Mouse (Mus musculus): ENCODE data around the gene Baz2b. TPM values are rescaled to one million over a fixed set of nuclear protein-coding genes. Genes with fewer than 3 reads are reported as not detected.
"Not testable (repeated sequence)": the region's sequence is repeated elsewhere in the genome, so short reads cannot be mapped to it uniquely, and the experiment has no call there.

Baz2b gene
- polyA plus RNA-seq, 1 experiment from 2014 or later = 52.5 TPM

- peak; percentile 52 for DNase-seq (ENCODE audit: low spot score)
Measured at GRCm38 (mm10) chr2:60200667-60201066, 9.0 kb downstream of the Baz2b start.

DNA sequence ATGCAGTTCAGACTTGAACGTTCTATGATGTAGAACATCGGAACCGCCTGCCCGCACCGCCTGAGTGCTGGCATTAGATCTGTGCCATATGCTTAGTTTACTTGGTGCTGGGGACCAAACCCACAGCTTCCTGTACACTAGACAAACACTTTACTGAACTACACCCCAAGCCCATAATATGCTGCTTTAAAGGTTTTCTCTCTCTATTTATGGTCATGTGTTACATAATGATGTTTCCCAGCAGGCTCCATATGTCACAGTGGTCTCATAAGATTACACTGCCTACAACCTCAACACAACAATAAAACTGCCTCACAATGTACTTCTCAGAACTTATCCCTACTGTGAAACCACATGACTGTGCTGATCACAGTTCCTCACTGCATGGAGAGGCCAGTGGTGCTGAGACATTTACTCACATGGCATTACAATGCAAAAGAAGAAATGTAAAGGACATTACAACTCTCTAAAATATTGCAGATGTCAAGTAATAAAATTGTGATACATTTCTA lies 9.5 kb downstream of the Baz2b start:
- DNase-seq (ENCODE audit: low spot score) = no peak

- DNase-seq (ENCODE audit: low spot score) = no peak
Measured at GRCm38 (mm10) chr2:60196841-60197240, 12.8 kb downstream of the Baz2b start.

DNA sequence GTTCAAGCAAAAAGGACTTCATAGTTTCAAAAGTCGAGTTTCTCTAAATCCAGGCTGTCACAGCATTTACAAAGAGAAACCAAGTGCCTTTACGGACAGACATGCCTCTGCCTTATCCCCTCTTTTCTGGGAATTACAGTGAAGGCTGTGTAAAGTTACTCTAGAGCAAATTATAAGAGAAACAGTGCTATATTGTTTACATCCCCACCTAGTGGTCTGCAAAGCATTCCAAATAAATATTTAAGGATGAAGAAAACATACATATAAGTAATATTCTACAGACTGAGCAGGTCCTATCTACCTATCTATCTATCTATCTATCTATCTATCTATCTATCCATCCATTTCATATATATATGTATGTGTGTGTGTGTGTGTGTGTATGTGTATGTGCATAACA lies 27.9 kb downstream of the Baz2b start:
- no peak for DNase-seq (ENCODE audit: low spot score)

DNA sequence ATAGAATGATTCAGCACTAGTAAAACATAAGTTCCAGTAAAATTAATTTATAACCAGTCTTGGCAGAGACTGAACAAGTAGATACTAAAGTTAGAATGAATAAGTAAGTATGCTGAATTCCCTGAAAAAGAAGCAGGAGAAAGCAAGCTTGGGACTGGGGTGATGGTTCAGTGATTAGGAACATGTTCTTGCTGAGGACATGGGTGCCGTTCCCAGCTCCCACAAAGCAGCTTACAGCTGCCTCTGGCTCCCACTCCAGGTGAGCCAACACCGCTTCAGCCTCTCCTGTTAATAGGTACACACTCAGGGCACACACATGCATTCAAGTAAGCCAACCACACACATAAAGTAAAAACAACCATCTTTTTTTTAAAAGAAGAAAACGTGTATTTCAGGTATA lies 32.1 kb downstream of the Baz2b start:
- DNase-seq (ENCODE audit: low spot score) = no peak

GRCm38 (mm10) chr2:60176087-60176486 lies 33.6 kb downstream of the Baz2b start:
- DNase-seq (ENCODE audit: low spot score) = no peak

DNA sequence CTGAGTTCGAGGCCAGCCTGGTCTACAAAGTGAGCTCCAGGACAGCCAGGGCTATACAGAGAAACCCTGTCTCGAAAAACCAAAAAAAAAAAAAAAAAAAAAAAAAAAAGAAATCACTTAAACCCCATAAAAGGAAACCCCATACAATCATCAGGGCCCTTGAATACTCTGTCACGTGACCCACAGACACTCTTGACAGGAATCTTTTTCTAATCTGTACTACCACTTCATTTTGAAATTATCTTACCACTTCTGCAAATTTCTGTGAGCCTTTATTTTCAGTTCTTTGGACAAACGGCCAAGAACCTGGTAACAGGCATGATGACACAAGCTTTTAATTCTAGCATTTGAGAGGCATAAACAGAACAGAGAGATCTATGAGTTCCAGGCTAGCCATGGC lies 34.6 kb downstream of the Baz2b start:
- DNase-seq (ENCODE audit: low spot score) = no peak

- DNase-seq (ENCODE audit: low spot score) = no peak
Measured at GRCm38 (mm10) chr2:60173595-60173994, 36.0 kb downstream of the Baz2b start.

DNA sequence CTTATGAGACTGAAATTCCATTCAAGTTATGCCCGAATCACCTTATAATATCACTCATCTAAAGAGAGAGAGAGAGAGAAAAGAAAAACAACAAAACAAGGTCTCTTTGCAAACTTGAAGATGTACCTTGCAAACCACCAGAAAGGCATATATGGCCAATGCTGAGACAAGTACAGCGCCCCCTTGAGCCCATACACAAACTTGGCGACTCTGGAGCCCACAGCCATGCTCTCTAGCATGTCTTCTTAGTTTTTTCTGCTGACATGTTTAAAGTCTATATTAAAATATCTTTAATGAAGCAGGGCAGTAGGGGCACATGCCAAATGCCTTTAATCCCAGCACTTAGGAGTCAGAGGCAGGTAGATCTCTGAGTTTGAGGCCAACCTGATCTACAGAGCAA lies 36.4 kb downstream of the Baz2b start:
- DNase-seq (ENCODE audit: low spot score) = peak; percentile 15

DNA sequence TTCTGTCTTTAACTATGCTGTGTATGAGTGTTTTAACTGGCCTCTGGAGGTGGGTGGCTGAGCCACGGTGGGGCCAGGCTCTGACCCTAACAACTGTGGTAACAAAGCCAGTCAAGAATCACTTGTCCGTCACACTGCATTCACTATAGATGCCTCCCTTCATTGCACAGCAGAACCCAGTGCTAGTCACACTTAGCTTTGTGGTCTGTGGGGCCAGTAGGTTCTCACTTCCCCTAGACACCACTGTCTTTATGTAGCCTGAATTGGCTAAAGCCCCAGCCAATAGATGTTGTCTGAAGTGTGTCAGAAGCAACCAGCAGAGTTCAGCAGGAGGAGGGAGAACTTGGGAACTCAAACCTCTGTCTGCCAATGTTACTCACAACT lies 37.1 kb downstream of the Baz2b start:
- DNase-seq (ENCODE audit: low spot score) = no peak

DNA sequence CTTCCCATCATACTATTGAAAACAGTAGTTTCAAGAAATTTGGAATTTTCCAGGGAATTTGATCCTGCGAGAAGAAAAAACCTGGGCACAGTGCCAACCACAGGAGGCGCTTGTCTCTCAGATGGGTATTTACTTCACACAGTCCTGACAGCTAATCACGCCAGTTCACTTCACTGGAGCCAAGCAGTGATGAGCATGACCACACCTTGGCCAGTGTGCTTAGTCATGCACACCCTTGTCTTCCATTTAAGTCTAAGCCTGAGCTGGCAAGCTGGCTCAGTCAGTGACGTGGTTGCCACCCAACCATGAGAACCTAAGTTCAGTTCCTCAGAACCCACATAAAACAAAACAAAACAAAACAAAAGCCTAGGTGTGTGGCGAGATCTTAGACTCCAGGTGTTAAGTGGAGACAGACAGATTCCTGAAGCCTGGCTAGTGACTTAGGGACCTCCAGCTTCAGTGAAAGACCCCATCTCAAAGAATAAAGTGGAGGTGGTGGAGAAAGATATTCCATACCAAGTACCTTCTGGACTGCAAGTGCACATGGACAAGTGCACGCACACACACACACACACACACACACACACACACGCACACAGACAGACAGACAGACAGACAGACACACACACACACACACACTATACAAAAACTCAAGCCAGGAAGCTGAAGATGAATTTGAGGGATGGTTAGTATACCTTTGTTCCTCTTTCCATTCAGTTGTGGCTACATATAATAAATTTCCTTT lies 37.7 kb downstream of the Baz2b start:
- DNase-seq (ENCODE audit: low spot score) = peak; percentile 56

- no peak for DNase-seq (ENCODE audit: low spot score)
Measured at GRCm38 (mm10) chr2:60166878-60167277, 42.8 kb downstream of the Baz2b start.

- DNase-seq (ENCODE audit: low spot score) = no peak
Measured at GRCm38 (mm10) chr2:60165679-60166078, 44.0 kb downstream of the Baz2b start.

DNA sequence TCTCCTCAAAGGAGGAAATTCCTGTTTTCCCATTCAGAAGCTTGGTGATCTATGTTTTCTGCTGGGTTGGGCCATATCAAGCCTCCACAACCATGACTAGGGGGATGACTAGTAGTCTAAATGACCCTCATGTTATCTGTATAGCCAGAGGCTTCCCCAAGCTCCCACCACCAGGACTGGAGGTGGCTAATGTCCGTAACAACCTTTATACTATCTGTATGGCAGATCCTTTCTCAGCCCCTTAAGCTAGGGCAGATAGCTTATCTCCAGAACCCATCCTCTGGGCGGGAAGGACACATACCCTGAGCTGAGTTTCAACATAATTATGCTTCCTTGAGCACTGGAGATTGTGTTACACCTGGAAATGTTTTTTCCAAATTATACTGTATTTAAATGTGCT lies 45.9 kb downstream of the Baz2b start:
- no peak for DNase-seq (ENCODE audit: low spot score)

DNA sequence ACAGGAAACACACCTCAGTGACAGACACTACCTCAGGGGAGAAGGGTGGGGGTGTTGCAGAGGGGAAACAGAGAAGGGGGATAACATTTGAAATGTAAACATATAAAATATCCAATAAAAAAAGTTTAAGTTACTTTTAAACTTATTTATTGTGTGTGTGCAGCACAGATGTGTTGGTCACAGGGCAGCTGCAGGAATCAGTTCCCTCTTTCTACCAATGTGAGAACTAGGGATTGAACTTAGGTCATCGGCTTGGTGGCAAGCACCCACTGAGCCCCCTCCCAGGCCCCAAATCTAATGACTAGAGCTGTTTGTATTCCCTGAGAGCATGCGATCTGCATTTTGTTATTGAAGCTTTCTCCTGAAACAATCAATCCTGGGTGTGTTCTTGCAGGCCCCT lies 57.2 kb downstream of the Baz2b start:
- DNase-seq (ENCODE audit: low spot score) = no peak

GRCm38 (mm10) chr2:60148651-60149050 lies 61.0 kb downstream of the Baz2b start:
- no peak for DNase-seq (ENCODE audit: low spot score)

- no peak for DNase-seq (ENCODE audit: low spot score)
Measured at GRCm38 (mm10) chr2:60147428-60147827, 62.2 kb downstream of the Baz2b start.

- DNase-seq (ENCODE audit: low spot score) = no peak
Measured at GRCm38 (mm10) chr2:60145742-60146141, 63.9 kb downstream of the Baz2b start.

- no peak for DNase-seq (ENCODE audit: low spot score)
Measured at GRCm38 (mm10) chr2:60143383-60143782, 66.3 kb downstream of the Baz2b start.

- DNase-seq (ENCODE audit: low spot score) = no peak
Measured at GRCm38 (mm10) chr2:60142281-60142680, 67.4 kb downstream of the Baz2b start.

DNA sequence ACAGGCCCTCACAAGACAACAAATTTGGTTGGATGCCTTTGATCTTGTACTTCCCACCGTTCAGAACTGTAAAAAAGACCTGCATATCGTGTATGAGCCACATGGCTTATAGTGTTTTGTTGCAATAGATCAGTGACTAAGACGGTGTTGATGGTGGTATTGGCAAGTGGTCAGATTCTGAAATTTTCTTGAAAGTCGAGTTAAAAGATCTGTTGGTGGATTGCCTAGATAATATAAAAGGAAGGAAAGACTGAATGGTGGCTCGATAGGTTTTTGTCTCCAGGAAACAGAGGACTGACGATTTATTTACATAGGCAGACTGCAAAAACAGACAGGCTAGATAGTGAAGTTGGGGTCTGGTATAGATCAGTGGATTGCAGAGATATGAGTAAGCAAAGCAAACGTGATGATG lies 70.9 kb downstream of the Baz2b start:
- DNase-seq (ENCODE audit: low spot score) = no peak

DNA sequence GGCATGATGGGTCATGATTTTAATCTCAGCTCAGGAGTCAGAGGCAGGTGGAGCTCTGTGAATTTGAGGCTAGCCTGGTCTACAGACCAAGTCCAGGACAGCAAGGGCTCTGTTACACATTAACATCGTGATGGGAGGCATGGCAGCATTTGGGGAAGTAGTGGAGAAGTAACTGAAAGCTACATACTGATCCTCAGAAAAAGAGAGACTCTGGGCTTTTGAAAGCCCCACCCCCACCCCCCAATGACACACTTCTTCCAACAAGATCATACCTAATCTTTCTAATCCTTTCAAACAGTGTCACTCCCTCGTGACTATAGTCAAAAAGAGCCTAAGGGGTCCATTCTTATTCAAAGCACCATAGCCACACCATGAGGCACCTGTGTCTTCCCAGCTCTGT lies 73.8 kb downstream of the Baz2b start:
- no peak for DNase-seq (ENCODE audit: low spot score)

DNA sequence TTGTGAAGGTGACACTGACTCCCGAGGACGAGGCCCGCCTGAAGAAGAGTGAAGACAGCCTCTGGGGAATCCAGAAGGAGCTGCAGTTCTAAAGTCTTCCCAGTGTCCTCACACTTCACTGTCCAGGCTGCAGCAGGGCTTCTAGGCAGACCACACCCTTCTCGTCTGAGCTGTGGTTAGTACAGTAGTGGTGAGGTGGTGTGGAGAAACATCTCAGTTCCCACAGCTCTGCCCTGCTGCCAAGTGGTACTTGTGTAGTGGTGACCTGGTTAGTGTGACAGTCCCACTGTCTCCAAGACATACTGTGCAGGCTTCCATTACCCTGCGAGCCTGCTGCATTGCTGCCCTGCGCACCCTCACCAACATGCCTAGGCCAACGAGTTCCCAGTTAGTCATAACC lies 74.7 kb downstream of the Baz2b start:
- not testable (repeated sequence) for DNase-seq (ENCODE audit: low spot score)

DNA sequence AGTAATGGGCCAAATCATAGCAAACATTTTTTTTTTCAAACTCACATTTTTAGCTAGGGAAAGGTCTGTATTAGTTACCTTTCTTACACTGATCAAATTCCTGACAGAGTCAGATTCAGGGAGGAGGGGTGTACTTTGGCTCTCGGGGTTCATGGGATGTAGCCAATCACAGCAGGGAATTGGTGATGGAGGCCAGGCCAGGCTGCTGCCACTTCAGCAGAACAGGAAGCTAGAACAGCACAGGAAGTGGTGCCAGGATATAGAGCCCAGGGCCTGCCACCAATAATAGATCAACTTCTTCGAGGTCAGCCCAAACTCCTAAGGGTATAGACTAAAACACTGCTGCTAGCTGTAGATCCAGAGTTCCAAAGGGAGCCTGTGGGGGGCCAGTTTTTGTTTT lies 76.6 kb downstream of the Baz2b start:
- DNase-seq (ENCODE audit: low spot score) = no peak
